Mouse (Mus musculus): Measurements from ENCODE around the gene Tgfb1.

The Tgfb1 gene

DNA sequence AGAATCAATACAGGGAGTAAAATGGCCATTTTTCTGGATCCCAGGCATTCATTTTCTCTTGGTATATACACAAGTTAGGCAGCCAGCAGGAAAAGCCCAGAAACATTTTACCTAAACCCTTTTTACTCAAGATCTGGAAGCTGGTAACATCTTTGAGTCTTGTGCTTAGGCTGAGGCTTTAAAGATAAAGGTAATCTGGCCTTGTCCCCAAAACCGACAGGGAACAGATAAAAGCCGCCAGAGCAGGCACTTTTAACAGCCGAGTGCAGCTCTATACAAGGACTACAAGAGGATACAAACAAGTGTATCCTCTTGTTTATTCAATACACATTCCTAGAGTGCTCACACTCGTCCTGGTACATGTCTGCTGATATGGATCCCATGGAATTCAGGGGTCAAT is 48.2 kb downstream of the Tgfb1 start:
- DNase-seq (ENCODE audit: low spot score): no peak

DNA sequence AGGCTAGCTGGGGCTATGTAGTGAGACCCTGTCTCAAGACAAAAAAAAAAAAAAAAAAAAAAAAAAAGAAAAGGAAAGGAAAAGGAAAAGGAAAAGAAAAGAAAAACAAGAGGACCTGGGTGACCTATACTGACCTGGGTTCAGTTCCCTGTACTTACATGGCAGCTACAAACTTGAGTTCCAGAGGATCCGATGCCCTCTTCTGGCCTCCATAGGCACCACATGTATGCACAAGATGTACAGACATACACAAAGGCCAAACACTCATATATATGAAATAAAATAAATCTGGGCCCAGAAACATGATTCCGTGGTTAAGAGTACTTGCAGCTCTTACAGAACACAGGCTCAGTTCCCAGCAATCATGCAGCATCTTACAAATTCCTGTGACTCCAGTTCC is 50.1 kb downstream of the Tgfb1 start:
- no peak for DNase-seq (ENCODE audit: low spot score)

DNA sequence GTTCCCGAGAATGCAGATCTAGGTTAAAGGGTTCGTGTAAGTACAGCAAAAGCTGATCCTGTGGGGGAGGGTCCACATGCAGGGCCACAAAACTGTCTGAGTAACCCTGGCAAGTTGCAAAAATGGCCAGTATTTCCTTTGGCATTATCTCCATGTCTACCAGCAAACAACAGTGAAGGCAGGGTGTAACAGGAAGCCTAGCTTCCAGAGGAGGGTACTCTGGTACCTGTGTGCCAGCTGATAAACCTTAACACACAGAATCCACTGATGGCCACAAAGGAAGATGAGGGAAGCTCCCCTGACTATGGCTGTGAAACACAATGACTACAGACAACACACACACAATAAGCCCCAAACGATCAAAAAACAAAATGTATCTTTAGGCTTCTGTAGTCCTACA is 51.5 kb downstream of the Tgfb1 start:
- DNase-seq (ENCODE audit: low spot score): no peak

DNA sequence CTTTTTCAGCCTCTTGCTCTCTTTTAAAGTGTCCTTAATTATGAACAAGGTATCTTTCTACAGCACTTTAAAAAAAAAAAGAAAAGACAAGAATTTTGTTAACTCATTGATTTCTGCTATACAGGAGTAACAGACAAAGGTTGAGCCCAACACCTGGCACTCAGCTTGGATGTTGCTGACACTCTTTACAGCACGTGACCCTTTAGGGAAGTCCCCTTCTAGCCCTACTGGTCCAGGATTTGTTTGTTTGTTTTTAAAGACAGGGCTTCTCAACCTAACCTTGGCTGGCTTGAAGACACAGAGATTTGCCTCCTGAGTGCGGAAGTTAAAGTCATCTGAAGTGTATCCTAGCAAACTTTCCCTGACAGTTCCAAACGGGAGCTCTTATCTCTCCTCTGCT is 60.0 kb downstream of the Tgfb1 start:
- no peak for DNase-seq (ENCODE audit: low spot score)

DNA sequence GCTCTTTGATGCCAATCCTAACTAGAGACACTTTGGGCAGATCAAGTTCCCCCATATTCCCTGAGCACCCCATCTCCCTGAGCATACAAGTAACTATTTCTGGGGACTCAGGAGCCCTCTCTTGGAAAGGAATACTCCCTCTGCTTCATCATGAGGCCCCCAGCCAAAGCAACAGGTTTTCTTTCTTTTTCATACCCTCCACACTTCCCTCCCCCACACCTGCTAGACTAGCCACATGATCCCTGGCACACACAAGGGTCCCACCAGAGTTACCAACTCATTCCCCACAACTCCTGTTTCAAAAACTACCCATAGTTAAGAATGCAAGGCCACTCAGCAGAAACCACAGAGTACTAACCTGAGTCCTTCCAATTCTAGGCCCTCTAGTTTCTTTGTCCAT is 66.3 kb downstream of the Tgfb1 start:
- DNase-seq (ENCODE audit: low spot score): no peak

DNA sequence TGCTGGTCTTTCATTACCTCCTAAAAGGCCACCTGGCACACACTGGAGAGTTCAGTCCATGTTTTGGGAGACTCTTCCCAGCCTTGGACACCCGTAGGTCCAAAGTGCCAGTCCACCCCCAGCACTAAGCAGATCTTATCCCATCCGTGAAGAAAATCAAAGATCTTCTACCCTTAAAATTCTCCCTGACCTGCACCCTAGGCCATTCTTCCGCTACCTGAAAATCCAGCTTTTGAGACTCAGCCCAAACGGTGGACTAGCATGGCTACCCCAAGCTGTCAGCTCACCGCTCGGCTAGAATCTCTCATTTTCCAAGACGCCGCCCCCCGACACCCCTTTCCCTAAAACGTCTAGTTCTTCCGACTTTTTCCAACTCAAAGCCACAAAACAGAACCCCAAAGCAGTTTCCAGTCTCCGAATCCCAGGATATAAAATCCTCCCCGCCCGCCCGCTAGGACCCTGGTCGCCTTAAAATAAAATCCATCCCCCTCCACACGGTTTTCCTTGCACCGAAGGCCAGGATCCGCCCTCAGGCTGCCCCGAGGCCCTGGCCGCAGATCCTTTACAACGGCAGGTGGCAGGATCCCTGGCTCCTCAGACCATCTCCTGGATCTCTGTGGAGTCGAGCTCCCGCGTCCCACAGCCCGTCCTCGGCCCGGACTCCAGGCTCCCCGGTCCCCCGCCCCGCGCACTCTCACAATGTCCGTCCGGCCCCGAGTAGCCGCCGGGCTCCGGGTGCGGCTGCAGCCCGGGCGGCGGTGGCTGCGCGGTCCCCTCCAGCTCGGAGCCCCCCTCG is 67.0 kb downstream of the Tgfb1 start:
- no peak for DNase-seq (ENCODE audit: low spot score)

DNA sequence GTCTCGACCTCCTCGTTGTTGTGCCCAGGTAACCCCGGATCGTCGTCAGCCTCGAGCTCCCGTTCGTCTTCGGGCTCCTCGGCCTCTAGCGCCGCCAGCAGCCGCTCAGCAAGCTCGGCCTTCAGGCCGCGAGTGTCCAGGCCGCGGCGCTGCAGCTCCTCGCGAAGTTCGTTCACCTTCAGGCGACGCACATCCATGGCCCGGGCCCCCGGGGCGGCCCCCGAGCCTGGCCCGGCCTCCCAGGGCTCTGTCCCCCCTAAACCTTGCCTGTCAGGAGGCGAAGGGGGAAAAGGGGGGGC is 67.6 kb downstream of the Tgfb1 start:
- DNase-seq (ENCODE audit: low spot score): no peak

Data from ovary, adult 18-20 months (tissue).